Mouse (Mus musculus): ENCODE results near the gene Phyhd1.

Phyhd1 gene

DNA sequence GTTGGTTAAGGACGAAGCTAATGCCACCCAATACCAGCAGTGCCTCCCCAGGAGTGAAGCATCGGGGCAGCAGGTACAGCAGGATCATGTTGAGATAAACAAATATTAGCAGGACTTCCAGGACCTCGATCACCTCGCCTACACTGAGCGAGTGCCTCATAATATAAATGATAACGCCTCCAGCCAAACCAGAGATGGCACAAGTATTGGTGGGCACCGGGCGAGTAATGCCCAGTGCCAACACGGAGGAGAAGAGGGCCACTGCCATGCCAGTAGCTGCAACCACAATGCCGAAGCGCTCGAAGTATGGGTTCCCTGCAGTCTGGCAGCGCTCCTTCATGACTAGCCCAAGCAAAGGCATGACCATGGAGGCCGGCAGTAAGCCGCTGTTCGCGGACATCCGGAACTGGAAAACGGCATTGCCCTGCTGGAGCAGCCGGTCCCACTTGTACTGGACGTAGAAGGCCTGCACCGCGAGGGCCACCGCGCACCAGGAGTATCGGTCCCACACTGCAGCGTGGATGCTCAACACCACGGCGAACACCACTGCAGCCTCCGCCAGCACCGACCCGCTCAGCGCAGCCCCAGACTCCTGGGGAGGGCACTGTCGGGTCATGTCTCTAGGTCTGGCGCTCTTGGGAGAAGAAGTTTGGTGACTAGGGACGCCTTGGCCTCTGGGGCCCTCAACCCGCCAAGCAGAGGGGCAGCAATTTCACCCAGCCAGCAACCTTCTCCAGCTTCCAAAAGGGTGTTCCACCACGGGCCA lies 19.6 kb downstream of the Phyhd1 start:
- DNase-seq: peak; percentile 8

DNA sequence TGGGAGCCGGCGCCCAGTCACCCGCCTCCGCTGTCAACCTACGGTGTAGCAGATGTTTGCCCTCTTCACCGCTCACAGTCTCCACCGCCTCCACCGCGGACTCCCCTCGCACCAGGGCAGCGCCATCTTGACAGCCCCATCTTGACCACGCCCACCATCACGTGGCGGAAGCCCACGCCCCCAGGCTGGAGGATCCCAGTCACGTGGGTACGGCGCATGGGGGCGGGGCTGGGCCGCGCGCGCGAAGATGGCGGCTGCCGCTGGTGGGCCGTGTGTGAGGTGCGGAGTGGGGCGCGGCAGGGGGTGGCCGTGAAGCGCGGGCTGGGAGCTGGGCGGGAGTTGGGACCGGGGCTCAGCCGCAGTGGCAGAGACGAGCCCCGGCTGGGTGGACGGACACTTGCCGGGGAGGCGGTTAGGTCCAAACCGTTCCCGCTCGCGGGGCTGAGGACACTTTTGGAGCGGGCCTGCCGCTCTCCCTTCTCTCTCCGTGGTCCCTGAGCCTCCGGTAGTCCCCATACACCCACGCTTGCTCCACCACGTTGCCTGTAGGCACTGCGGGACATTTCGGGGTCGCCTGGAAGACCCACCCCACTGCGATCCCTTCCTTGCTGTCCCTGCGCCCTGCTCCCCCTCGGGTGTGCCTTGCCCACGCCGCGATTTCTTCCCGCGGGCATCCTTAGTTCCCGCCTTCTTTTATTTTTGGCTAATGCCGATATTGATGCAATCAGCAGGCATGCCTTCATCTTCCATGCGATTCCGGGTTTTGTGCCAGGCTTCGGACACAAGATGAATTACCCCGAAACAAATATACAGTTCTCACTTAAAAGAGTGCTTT lies 20.4 kb downstream of the Phyhd1 start, which contains the start of the genes Dolk and Nup188:
Dolk (minus strand) TSS at position 143 of the 835 bp plus-strand sequence.
Nup188 (plus strand) TSS at position 206 of the 835 bp plus-strand sequence.
- peak; percentile 97 for DNase-seq

DNA sequence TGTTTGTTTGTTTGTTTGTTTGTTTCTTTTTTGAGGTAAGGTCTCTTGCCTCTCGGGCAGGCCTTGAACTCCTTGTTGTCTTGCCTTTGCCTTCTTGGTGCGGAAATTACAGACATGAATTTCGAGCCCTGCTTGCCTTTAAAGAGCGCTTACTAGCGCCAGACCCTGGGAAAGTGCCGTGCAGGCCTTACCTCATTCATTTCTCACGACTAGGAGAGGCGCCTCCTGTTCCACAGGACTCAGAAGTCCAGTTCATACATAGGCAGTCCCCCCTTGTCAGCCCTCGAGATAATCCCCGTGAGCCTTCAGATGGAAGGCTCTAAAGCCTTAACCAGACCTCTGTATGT lies 21.0 kb downstream of the Phyhd1 start:
- DNase-seq: peak; percentile 61

DNA sequence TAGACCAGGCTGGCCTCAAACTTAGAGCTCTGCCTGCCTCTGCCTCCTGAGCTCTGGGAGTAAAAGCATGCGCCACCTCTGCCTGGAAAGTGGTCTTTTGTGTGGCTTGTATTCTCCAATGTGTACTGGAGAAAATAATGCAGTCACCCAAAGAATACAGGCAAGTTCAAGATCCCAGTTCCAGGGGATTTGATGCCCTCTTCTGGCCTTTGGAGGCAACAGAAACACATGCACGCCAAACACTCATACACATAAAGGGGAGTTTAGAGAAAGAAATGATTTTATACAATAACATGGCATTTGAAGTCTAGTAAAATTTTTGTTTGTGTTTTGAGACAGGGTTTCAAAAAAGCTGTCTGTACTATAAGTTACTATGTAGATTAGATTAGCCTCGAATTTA lies 33.5 kb downstream of the Phyhd1 start:
- peak; percentile 10 for DNase-seq

DNA sequence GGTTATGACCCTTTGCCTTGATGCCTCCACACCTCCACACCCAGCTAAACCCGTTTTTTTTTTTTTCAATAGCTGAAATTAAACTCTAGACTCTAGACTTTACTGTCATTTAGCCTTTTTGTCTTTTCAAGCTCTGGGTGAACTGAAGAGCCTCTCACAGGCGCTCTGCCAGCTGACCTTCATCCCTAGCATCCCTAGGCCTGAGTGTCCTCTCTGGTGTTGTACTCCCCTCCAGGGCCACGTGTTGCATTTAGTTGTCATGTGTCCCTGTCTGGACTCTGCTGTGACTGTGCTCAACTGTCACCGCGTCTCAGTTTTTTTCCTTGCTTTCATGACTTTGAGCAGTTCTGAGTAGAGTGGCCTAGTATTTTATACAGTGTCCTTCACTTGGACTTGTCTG lies 34.0 kb downstream of the Phyhd1 start:
- no peak for DNase-seq

DNA sequence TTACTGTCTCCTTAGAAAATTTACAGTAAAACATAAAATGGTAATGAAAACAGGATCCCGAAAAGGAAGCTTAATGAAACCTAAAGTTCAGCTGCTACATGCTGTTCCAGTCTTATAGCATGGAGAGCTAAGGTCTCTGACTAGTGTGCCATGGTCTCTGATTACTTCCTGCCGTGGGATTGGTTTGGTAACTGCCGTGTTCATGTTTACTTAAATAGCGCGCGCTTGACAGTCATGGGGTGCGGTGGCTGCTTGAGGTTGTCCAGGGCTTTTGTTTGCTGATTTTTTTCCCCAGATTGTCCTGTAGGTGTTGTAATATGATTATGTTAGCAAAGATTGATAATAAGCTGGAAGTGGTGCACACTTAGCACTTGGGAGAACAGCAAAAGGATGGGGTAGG lies 40.1 kb downstream of the Phyhd1 start:
- DNase-seq: no peak

DNA sequence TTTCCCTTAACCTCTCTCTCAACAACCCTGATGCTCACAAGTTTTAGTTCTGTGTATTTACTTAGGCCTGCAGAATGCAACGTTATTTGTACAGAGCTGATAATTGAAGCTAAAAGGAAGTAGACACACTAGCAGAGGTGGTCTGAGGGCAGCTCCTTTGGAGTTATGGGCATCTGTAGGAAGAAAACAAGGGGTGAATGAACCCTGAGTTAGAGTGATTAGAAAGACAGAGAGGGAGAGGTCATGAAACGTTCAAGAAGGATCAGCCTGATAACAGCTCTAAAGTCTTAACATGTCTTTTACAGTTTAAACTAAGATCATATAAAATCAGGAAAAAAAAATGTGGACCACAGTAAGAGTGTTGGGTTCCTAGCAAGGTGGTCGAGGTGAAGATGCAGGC lies 43.3 kb downstream of the Phyhd1 start:
- no peak for DNase-seq

DNA sequence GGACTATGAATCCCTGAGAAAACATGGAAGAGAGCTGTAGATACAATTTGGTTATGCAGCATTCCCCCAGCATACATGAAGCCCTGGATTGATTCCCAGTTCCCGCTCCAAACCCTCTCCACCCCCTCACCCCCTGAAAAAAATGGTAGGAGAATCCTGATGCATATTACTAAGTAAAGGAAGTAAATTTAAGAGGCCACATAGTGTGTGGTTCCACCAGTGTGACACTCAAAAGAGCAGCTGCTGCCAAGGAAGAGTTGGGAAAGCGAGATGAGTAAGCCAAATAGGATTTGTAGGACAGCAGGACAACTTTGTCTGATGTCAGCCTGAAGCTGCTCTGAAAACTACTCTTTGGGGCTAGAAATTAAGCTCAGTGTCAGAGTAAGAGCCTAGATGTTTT lies 45.5 kb downstream of the Phyhd1 start:
- DNase-seq: no peak

DNA sequence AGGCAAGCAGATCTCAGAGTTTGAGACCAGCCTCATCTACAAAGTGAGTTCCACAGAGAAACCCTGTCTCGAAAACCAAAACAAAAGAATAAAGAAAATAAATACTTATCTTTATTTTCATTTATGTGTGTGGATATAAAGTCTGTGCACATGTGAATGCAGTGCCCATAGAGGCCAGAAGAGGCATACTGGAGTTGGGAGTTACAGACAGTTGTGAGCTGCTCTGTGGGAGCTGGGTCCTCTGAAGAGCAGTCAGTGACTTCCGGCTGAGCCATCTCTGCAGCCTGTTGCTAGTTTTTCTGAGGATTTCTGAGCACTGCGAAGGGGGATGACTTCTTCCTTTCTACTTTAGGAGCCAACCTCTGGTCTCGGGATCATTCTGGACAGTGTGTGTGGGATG lies 50.1 kb downstream of the Phyhd1 start:
- DNase-seq: peak; percentile 2

DNA sequence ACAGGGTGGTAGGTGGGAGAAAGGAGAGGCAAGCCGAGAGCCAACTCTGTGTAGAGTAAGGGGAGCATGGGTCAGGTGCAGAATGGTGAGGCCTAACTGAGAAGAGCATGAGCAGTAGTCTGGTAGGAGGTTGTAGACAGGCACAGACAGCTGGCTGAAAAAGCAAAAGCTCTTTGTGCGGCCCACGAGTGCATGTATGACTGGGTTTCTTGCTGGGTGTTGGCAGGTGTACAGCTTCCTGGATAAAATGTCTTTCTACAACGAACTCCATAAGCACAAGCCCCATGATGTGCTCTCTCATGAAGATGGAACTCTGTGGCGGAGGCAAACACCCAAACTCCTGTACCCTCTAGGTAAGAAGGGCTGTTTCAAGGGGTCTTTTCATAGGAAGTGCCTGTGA lies 51.0 kb downstream of the Phyhd1 start:
- no peak for DNase-seq

DNA sequence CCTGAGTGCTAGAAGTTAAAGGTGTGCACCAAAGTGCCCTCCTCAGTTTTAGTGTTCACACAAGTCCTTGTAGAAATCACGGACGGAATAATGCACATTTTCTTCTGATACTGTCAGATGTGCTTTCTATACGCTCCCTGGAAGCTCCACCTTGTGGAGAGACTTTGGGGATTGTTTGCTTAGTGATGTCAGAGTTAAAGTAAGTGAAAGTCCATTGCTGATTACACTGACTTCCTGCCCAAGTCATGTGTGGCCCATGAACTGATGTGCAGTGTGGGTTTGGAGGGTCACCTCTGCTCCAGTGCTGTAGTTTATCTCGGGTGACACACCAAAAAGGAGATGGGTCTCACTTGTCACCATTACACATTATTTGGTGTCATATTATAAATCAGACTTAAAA lies 53.3 kb downstream of the Phyhd1 start:
- DNase-seq: no peak

DNA sequence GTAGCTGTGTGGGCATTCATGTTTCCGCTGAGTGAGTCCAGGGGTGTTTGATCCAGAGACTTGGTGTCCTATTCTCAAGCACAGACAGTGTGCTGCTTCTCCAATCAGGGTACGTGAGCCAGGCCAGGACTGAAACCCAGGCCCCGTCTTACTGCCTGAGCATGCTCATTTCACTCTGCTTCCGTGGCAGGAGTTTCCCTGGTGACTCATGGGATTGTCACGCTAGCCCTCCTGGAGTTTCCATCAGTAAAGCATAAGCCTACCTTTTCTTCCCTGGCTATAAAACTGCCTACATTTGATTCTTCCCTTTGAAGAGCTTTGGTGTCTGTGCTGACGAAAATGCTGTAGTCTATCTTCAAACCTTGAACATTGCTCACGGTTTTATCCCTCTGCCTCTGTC lies 57.1 kb downstream of the Phyhd1 start:
- DNase-seq: no peak

DNA sequence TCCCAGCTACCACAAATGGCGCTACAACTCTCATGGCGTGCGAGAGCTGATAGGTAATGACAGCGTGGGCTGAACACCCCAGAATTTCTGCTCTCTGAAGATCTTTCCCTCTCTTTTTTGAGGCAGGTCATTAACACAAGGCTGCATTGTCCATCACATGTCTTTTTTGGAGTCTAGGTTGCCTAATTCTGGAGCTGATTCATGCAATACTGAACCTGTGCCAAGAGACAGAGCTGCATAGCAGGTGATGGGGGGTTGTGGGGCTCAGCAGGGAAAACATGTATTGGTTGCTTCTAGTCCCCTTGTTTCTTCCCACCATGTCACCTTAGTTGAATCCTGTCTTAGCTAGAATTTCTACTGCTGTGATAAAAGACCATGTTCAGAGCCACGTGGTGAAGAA lies 59.3 kb downstream of the Phyhd1 start:
- DNase-seq: no peak

DNA sequence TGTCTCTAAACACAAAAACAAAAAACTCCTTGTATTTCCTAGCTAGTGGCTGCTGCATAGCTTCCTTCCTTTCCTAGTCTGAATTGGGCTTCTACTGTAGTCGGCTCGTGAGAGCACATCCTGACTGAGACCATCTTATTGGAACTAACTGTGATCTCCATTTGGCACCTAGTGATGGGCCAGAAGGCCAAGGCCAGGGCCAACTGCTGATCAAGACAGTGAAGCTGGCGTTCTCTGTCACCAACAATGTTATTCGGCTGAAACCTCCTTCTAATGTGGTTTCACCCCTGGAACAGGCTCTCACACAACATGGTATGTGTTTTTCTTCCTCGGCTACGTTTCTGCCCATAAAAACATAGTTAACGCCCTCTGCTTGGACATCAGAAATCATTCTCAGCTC lies 61.3 kb downstream of the Phyhd1 start:
- no peak for DNase-seq

DNA sequence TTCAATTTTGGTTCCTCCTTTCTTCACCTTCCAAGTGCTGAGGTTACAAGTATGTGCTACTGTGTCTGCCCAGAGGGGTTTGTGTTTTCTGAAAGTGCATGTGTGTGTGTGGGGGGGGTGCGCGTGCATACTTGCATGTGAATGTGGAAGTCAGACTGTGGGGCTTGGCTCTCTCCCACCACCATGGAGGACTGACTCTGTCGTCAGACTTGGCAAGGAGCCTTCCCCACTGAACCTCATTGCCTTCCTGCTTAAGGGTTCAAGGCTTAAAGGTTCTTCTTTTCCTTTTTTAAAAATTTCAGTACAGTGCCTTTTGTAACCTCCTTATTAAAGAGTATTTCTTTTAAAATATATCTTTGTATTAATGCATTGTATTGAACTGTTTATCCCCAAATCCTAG lies 62.8 kb downstream of the Phyhd1 start:
- DNase-seq: no peak
